Mouse (Mus musculus): ENCODE data around the gene Plekhg5.
A peak's percentile ranks its signal among the peaks of the same experiment; 100 is the strongest.

Gene Plekhg5

GRCm38 (mm10) chr4:152070494-152071396 lies 1.6 kb upstream of the Plekhg5 start:
- no peak for DNase-seq (ENCODE audit: low spot score in 2 of 2)

GRCm38 (mm10) chr4:152072655-152073054 lies 357 bp downstream of the Plekhg5 start:
- no peak for DNase-seq (ENCODE audit: low spot score in 2 of 2)

DNA sequence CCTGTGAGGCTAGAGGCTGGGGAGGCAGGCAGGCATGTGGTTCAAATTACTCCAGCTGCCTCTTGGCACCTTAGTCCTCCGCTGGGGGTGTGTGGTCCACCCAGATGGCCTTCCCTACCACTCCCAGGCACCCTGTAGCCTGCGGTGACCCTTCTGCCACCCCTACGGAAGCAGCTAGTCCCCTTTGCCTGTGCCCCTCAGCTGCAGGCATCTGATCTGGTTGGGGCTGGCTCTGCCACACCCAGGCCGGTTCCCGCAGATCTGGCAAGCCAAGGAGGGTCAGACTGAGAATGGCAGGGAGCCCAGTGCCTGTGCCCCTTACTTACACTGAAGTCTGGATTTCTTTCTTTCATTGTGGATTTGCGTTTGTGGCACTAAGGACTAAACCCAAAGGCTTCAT lies 1.4 kb downstream of the Plekhg5 start:
- DNase-seq (ENCODE audit: low spot score in 2 of 2): no peak

- DNase-seq (ENCODE audit: low spot score in 2 of 2): no peak
Observed at GRCm38 (mm10) chr4:152074548-152074947, 2.2 kb downstream of the Plekhg5 start.

- DNase-seq (ENCODE audit: low spot score in 2 of 2): no peak
Observed at GRCm38 (mm10) chr4:152077191-152077590, 4.9 kb downstream of the Plekhg5 start.

GRCm38 (mm10) chr4:152078105-152078530 lies 5.8 kb downstream of the Plekhg5 start:
- no peak for DNase-seq (ENCODE audit: low spot score in 2 of 2)

- DNase-seq (ENCODE audit: low spot score in 2 of 2): no peak
Observed at GRCm38 (mm10) chr4:152079261-152079660, 7.0 kb downstream of the Plekhg5 start.

- no peak for DNase-seq (ENCODE audit: low spot score in 2 of 2)
Observed at GRCm38 (mm10) chr4:152079931-152080330, 7.6 kb downstream of the Plekhg5 start.

DNA sequence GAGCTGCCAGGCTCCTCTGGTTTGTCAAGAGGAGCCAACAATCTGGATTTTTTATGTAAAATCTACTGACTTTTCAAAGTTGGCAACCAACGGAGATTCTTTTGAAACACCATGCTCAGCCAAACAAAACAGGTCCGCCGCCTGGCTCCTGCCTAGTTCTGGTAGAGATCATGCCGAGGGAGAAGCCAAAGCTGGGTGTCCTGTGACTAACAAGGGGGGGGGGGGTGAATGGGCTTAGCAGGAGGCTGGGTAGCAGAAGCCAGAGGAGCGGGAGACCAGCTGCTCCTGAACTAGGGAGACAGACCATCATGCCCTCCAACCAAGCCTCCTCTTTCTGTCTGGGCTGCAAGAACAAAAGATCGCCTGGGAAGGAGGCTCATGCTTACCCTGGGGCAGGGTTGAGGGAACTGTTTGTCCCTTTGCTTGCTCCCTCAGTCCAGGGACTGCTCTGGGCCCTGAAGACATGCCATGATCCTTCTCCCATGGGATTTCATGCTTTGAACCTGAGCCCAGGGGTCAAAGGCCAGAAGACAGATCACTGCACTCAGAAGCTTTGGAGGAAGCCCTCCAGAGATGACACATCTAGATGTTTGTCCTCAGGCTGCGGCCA lies 11.4 kb downstream of the Plekhg5 start:
- no peak for DNase-seq (ENCODE audit: low spot score in 2 of 2)

- DNase-seq (ENCODE audit: low spot score in 2 of 2): no peak
Observed at GRCm38 (mm10) chr4:152084616-152085015, 12.3 kb downstream of the Plekhg5 start.

DNA sequence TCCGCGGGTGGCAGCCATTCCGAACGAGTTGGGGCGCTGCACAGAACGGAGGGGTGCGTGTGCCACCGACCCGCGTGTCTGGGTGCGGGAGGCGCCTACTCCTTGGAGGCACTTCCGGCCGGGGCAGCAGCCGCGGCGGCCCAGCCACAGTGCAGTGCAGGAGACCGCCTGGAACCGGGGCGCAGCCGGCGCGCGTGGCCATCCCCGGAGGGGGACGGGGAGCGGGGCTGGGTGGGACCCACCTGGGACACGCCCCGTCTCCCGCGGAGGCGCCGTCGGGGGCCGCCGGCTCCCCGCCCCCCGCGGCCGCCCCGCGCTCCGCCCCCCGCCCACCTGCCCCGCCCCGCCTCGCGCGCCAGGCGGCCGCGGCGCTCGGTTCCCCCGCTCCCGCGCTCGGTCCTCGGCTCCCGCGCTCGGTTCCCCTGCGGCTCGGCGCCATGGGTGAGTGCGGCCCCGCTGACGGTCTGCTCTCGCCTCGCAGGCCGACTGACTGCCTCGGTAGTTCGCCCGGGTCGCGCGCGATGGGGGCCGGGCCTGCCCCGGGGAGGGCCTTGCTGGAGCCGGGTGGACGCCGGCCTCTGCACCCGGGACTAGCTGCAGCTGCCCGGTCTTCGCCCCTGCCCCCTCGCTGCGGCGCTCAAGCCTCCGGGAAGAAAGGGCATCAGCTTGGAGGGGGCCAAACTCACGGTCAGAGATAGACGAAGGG lies 14.4 kb downstream of the Plekhg5 start:
- DNase-seq (ENCODE audit: low spot score in 2 of 2): peak; percentile 52 to 71

DNA sequence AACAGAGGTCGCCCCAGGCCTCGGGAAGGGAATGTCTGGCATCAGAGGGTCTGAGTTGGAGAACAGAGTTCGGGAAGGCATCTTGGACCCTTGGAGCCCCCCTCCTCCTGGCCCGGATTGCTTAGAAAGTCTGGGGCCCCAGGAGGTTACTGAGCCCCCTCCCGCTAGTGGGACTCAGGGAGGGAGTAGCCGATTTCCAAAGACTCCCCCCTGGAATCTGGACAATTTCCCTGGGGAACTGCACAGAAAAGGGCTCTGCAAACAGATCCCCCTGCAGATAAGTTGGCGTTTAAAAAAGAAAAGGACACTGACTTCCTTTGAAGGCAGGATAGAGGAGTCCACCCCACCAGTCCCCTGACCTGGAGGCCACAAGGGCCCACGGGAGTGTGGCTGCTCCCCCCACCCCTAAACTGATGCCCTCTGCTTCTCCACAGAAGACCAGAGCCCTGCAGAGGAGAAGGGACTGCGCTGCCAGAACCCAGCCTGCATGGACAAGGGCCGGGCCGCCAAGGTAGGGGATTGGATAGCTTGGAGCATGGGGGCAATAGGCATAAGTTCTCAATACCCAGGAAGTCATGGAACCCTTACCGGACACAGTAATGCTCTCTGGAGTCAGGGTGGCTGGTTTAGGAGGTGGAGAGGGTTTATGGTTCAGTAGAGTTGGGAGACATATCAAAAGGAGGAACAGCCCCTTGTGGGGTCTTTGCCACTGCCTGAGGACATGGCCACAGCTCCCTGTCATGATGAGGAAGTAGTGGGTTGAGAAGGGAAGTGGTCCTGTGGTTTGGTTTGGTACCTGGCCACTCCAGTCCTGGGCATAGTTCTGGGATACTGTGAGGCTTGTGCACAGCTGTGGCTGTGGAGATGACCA lies 15.1 kb downstream of the Plekhg5 start:
- no peak for DNase-seq (ENCODE audit: low spot score in 2 of 2)

- DNase-seq (ENCODE audit: low spot score in 2 of 2): no peak
Observed at GRCm38 (mm10) chr4:152088133-152088532, 15.8 kb downstream of the Plekhg5 start.

GRCm38 (mm10) chr4:152088556-152089120 lies 16.3 kb downstream of the Plekhg5 start:
- no peak for DNase-seq (ENCODE audit: low spot score in 2 of 2)

- DNase-seq (ENCODE audit: low spot score in 2 of 2): no peak
Observed at GRCm38 (mm10) chr4:152090191-152090590, 17.9 kb downstream of the Plekhg5 start.

DNA sequence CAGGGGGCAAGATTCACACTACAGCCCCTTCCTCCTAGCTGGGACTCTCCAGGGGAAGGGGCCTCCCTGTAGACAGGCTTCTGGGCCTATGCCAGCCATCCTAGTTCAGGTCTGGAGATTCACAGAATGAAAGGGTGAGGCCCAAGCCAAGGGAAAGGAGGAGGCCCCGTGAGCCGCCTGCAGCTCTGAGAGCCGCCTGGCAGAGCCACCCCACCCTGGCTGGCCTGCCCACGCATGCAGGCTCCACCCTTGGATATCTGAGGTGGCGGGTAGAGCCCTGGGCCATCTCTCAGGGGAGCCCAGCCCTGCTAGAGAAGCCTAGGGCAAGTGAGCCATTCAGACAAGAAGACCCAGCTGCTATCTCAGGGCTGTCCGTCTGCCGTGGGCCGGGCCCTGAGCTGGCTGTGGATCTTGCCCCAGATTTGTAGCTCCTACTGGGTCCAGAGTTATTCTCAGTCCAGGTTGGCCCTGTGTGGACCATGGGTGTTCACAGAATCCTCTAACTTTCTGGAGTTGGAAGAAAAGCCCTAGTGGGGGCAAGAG lies 20.5 kb downstream of the Plekhg5 start:
- DNase-seq (ENCODE audit: low spot score in 2 of 2): peak in 1 of 2 experiments; percentile 52

GRCm38 (mm10) chr4:152094233-152094632 lies 21.9 kb downstream of the Plekhg5 start:
- no peak for DNase-seq (ENCODE audit: low spot score in 2 of 2)

DNA sequence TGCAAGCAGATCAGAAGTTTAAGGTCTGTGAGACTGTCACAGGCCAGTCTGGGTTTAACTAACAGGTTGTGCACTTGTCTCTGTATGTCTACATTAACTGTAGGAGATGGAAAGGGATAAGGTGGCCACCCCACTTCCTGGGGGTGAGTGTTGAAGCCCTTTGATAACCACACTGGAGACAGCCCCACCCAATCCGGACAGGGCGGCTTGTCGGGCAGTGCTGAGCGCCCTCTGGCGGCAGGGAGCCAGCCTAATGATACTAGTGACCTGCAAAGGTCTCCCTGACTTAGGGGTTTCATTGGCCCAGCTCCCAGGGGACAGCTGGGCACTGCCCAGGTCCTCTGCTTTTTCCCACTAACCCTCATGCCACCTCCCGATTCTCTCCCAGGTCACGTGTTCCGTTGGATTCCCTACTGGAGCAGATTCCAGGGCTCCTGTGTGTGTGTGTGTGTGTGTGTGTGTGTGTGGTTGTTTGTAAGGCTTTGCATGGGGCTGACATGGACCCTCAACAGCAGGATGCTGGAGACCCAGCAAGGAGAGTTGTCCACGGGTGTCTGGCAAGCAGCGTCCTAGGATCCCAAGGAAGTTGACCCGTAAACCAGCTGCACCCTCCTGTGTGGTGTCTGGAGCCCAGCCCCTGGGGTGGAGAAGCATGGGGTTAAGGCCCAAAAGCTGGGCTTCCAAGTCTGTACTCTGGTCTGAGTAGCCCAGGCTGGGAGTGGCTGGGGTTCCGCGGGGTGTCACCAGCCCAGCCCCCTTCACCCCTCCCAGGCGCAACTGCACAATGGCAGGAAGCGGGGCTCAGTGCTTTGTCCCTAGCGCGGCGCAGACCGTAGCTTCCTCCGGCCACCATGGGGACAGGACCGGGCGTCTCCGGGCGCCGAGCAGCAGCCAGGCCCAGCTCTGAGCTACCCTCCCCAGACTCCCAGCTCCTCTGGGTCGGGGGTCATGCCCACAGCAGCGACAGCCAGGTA lies 23.9 kb downstream of the Plekhg5 start:
- DNase-seq (ENCODE audit: low spot score in 2 of 2): peak; percentile 56 to 67

DNA sequence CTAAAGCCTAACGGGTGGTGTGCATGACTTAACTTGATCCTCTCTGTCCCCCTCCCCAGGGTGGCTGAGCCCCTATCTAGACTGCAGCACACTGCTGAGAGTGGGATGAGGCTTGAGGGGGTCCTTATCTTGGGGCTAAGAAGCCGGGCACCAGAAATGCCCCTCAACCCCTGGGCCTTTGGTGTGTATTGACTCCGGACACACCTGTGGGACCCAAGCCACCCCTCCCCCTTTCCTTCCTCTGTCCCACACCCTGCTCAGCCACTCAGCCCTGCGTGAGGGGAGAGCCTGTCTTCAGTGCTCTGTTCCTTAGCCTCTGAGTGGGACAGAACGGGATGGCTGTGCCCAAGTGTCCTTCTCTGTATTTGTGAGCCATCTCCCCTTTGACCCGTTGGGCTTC lies 24.6 kb downstream of the Plekhg5 start:
- no peak for DNase-seq (ENCODE audit: low spot score in 2 of 2)

Data from urinary bladder, adult 18-20 months (tissue).